Mouse (Mus musculus): Measurements from ENCODE around the gene Adgrl2.

Gene Adgrl2

GRCm38 (mm10) chr3:148833070-148833769 lies 157.1 kb downstream of the Adgrl2 start:
- intact Hi-C loops (cut with DNase I) = loop anchor here (5.0 kb wide), 1 partner anchor 154 kb away; no protein-coding TSS in a partner anchor

- intact Hi-C loops (cut with DNase I) = loop anchor here (5.0 kb wide), 1 partner anchor 155 kb away; no protein-coding TSS in a partner anchor
Measured at GRCm38 (mm10) chr3:148832001-148832400, 158.4 kb downstream of the Adgrl2 start.

GRCm38 (mm10) chr3:148828519-148828918 lies 161.8 kb downstream of the Adgrl2 start:
- intact Hi-C loops (cut with DNase I) = no loop called here

- intact Hi-C loops (cut with DNase I) = no loop called here
Measured at GRCm38 (mm10) chr3:148823551-148823950, 166.8 kb downstream of the Adgrl2 start.

- intact Hi-C loops (cut with DNase I) = no loop called here
Measured at GRCm38 (mm10) chr3:148821632-148822031, 168.7 kb downstream of the Adgrl2 start.

- intact Hi-C loops (cut with DNase I) = no loop called here
Measured at GRCm38 (mm10) chr3:148819323-148820046, 170.9 kb downstream of the Adgrl2 start.

- intact Hi-C loops (cut with DNase I) = no loop called here
Measured at GRCm38 (mm10) chr3:148818414-148819105, 171.8 kb downstream of the Adgrl2 start.

- intact Hi-C loops (cut with DNase I) = no loop called here
Measured at GRCm38 (mm10) chr3:148817491-148817890, 172.9 kb downstream of the Adgrl2 start.

- intact Hi-C loops (cut with DNase I) = no loop called here
Measured at GRCm38 (mm10) chr3:148813121-148813520, 177.2 kb downstream of the Adgrl2 start.

- intact Hi-C loops (cut with DNase I) = no loop called here
Measured at GRCm38 (mm10) chr3:148812059-148812458, 178.3 kb downstream of the Adgrl2 start.

- intact Hi-C loops (cut with DNase I) = no loop called here
Measured at GRCm38 (mm10) chr3:148806977-148807376, 183.4 kb downstream of the Adgrl2 start.

- intact Hi-C loops (cut with DNase I) = no loop called here
Measured at GRCm38 (mm10) chr3:148793286-148793913, 197.0 kb downstream of the Adgrl2 start.

GRCm38 (mm10) chr3:148770310-148770709 lies 220.0 kb downstream of the Adgrl2 start:
- intact Hi-C loops (cut with DNase I) = no loop called here

All from adrenal gland (tissue).